Mouse (Mus musculus) ES-E14 (cell line): ENCODE measurements at regions not wholly inside any gene's neighbourhood (a gene's known extent, or its start where the extent isn't known, plus 50 kb on each side); places are given as distances from the start of the nearest gene placed in this dataset.

Experiments used
- MAFK ChIP-seq: IDR thresholded peaks from 2 replicates; pipeline ENCODE4 v1.6.1; 2014; ENCODE audit warnings: mild to moderate bottlenecking, low read depth, low read length, inconsistent platforms; ENCODE audit not compliant: insufficient read depth
- ZNF384 ChIP-seq: IDR thresholded peaks from 2 replicates; pipeline ENCODE4 v1.6.1; 2012; ENCODE audit warnings: low read depth, low read length, inconsistent platforms

- TF ChIP-seq ZNF384 (no peak), MAFK (no peak)
Measured at GRCm38 (mm10) chr2:61361394-61361793, 217.0 kb upstream of the Tank start.
